Mouse (Mus musculus) testis, postnatal 10 days (tissue): ENCODE data around the gene Nr6a1.

Experiments
- DNase-seq: peaks from one replicate; pipeline ENCODE4 v3.0.0; 2021; ENCODE audit warnings: low spot score

Gene Nr6a1

DNA sequence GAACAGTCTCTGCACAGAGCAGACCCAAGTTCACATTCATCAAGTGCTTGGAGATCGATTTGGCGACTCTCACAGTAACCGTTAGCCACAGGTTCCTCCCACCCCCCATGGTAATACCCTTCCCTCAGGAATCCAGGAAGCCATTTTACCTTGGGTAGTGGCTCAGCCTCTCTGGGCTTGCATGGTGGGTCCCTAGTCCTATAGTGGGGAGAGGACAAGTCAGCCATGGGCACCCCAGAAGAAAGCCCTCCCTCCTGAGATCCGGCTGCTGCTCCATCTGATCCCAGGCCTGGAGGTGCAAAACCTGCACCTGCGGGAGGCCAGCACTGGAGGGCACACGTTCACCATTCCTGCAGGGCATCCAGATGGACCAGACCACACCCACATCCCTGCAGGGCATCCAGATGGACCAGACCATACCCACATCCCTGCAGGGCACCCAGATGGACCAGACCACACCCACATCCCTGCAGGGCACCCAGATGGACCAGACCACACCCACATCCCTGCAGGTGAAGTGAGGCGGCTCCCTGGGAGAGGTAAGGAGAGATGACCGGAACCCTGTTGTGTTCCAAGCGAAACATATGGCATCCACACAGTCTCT, 252.0 kb downstream of the Nr6a1 start:
- no peak for DNase-seq
